Mouse (Mus musculus) cerebellum, adult 2 months (tissue): ENCODE results near the gene Drc1. TPM values are rescaled to one million over a fixed set of nuclear protein-coding genes. Genes with fewer than 3 reads are reported as not detected.

Experiments used
- DNase-seq, 2 experiments: peaks; one replicate each; pipeline ENCODE4 v3.0.0; 2021
- H3K27ac ChIP-seq: fragments of 200-500 bp; 2 replicates; pipeline ENCODE4 v1.5.1; 2012; ENCODE audit warnings: low read length, control low read depth, inconsistent platforms; ENCODE audit not compliant: insufficient read depth
- H3K27me3 ChIP-seq: fragments of 200-500 bp; 2 replicates; pipeline ENCODE4 v1.6.1; 2012; ENCODE audit warnings: inconsistent platforms, mild to moderate bottlenecking, low read length, moderate library complexity; ENCODE audit not compliant: control insufficient read depth, insufficient read depth
- H3K4me1 ChIP-seq: fragments of 200-500 bp; 2 replicates; pipeline ENCODE4 v1.6.1; 2011; ENCODE audit warnings: low read length; ENCODE audit not compliant: control insufficient read depth, insufficient read depth
- H3K4me3 ChIP-seq: fragments of 200-500 bp; replicated peaks from 2 replicates; pipeline ENCODE3; 2011; ENCODE audit warnings: mild to moderate bottlenecking, low read depth, low read length, control low read depth; ENCODE audit not compliant: insufficient read depth
- CTCF ChIP-seq: fragments of 200-500 bp; IDR thresholded peaks from 2 replicates; pipeline ENCODE4 v1.5.1; 2011; ENCODE audit warnings: low read depth, mild to moderate bottlenecking, control low read depth, low read length, moderate library complexity, borderline replicate concordance; ENCODE audit not compliant: insufficient read depth
- POLR2A ChIP-seq: fragments of 200-500 bp; IDR thresholded peaks from 2 replicates; pipeline ENCODE4 v1.6.1; 2011; ENCODE audit warnings: low read length, control low read depth, borderline replicate concordance; ENCODE audit not compliant: insufficient read depth
- WGBS: fragments of 180-500 bp; shearing (Covaris S2); methylation state at CpG from one replicate; pipeline ENCODE4 v1.1.7; 2018; 5-methylcytosine and 5-hydroxymethylcytosine counted together
- polyA plus RNA-seq: library from polyadenylated mRNA; depleted of rRNA; stranded (reverse); fragments of >200 nt; gene quantifications from 2 replicates; pipeline ENCODE4 v1.2.3, GENCODE M21; 2012

Gene Drc1
- polyA plus RNA-seq, 1 experiment = 2.5 TPM

- H3K27me3 ChIP-seq = no peaks in the 10 kb centered on the region
- peak; percentile 22 to 32 for DNase-seq
- no peak for TF ChIP-seq POLR2A
- TF ChIP-seq CTCF = no peak
- 58% methylated on average over 11 of the region's 11 CpGs for whole genome bisulfite sequencing
- H3K27ac ChIP-seq = no peak overlapping the region
- H3K4me1 ChIP-seq = peaks cover 7% of the 10 kb centered on the region
- H3K4me3 ChIP-seq = no peak overlapping the region
These were observed 9.4 kb upstream of the Drc1 start for GRCm38 (mm10) chr5:30271599-30272281.

GRCm38 (mm10) chr5:30276361-30276760, 4.8 kb upstream of the Drc1 start:
- peaks cover 7% of the 10 kb centered on the region for H3K4me1 ChIP-seq
- no peak overlapping the region for H3K4me3 ChIP-seq
- H3K27ac ChIP-seq = no peak overlapping the region
- no peaks in the 10 kb centered on the region for H3K27me3 ChIP-seq
- no peak for TF ChIP-seq POLR2A
- TF ChIP-seq CTCF = no peak
- WGBS = 43% methylated on average over 2 of the region's 2 CpGs
- peak in 1 of 2 experiments; percentile 70 for DNase-seq

GRCm38 (mm10) chr5:30278952-30279351, 2.2 kb upstream of the Drc1 start:
- no peak for TF ChIP-seq POLR2A
- TF ChIP-seq CTCF = no peak
- Histone ChIP-seq H3K4me3 (no peak overlapping the region), H3K27ac (no peak overlapping the region), H3K4me1 (peaks cover 3% of the 10 kb centered on the region), H3K27me3 (no peaks in the 10 kb centered on the region)
- WGBS = 84% methylated on average over 3 of the region's 3 CpGs
- no peak for DNase-seq

- TF ChIP-seq CTCF (no peak), POLR2A (no peak)
- Histone ChIP-seq H3K27ac (no peak overlapping the region), H3K27me3 (no peaks in the 10 kb centered on the region), H3K4me1 (peaks cover 3% of the 10 kb centered on the region), H3K4me3 (no peak overlapping the region)
- WGBS = 89% methylated on average over 4 of the region's 4 CpGs
- no peak for DNase-seq
These were observed 1.7 kb upstream of the Drc1 start for GRCm38 (mm10) chr5:30279446-30279845.

- no peak for DNase-seq
- TF ChIP-seq CTCF (no peak), POLR2A (no peak)
- 36% methylated on average over 9 of the region's 9 CpGs for WGBS
- no peak overlapping the region for H3K27ac ChIP-seq
- peak overlapping the region; percentile 70 for H3K4me3 ChIP-seq
- no peaks in the 10 kb centered on the region for H3K27me3 ChIP-seq
- H3K4me1 ChIP-seq = peaks cover 3% of the 10 kb centered on the region
These were observed 324 bp upstream of the Drc1 start for GRCm38 (mm10) chr5:30280864-30281263.

- Histone ChIP-seq H3K4me3 (no peak overlapping the region), H3K4me1 (no peaks in the 10 kb centered on the region), H3K27ac (no peak overlapping the region), H3K27me3 (no peaks in the 10 kb centered on the region)
- no peak for DNase-seq
- TF ChIP-seq POLR2A = no peak
- no peak for TF ChIP-seq CTCF
- 86% methylated on average over 10 of the region's 10 CpGs for WGBS
These were observed 5.0 kb downstream of the Drc1 start for GRCm38 (mm10) chr5:30285944-30286799.

- Histone ChIP-seq H3K4me1 (no peaks in the 10 kb centered on the region), H3K27ac (no peak overlapping the region), H3K4me3 (no peak overlapping the region), H3K27me3 (no peaks in the 10 kb centered on the region)
- TF ChIP-seq POLR2A (no peak), CTCF (no peak)
- DNase-seq = no peak
- WGBS = 82% methylated on average over 9 of the region's 9 CpGs
These were observed 6.1 kb downstream of the Drc1 start for GRCm38 (mm10) chr5:30287106-30287882.
